Mouse (Mus musculus): ENCODE results near the gene Cyb5r1. TPM values are rescaled to one million over a fixed set of nuclear protein-coding genes. Genes with fewer than 3 reads are reported as not detected.
A peak's percentile ranks its signal among the peaks of the same experiment; 100 is the strongest.
"Not testable (repeated sequence)": the region's sequence is repeated elsewhere in the genome, so short reads cannot be mapped to it uniquely, and the experiment has no call there.

Gene Cyb5r1
- polyA plus RNA-seq, 1 experiment from 2014 or later: 31.5 TPM

GRCm38 (mm10) chr1:134442394-134442793, 37.0 kb downstream of the Cyb5r1 start:
- H3K4me1 ChIP-seq (ENCODE audit: control insufficient read depth, insufficient read depth, low read length): no peaks in the 10 kb centered on the region
- no peak overlapping the region for H3K4me3 ChIP-seq (ENCODE audit: low read depth, low read length)
- H3K27me3 ChIP-seq (replicated peaks; ENCODE audit: control insufficient read depth, insufficient read depth, low read length): no peaks in the 10 kb centered on the region
- no peaks in the 10 kb centered on the region for H3K9me3 ChIP-seq (ENCODE audit: control insufficient read depth, low read length)
- 97% methylated on average over 3 of the region's 3 CpGs for WGBS
- no peaks in the 10 kb centered on the region for H3K36me3 ChIP-seq (ENCODE audit: control insufficient read depth, insufficient read depth, low read length)
- DNase-seq (ENCODE audit: low spot score) (no peak), ATAC-seq (ENCODE audit: low read depth) (no peak)
- H3K27ac ChIP-seq (replicated peaks; ENCODE audit: low read depth, low read length): no peak overlapping the region
- no peak overlapping the region for H3K4me2 ChIP-seq (ENCODE audit: low read depth, low read length)
- H3K9ac ChIP-seq (ENCODE audit: low read depth, low read length): no peak overlapping the region

DNA sequence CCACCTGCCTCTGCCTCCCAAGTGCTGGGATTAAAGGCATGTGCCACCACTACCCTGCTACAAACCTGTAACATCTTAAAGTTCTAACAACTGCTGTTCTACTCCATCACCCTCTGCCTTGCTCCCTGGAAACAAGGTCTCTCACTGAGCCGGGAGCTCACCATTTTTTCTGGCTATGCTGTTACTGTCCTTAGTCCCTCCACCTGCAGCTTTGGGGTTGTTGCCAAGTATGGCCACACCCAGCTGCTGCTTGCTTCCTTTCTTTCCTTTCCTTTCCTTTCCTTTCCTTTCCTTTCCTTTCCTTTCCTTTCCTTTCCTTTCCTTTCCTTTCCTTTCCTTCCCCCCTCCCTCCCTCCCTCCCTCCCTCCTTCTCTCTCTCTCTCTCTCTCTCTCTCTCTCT, 37.9 kb downstream of the Cyb5r1 start:
- not testable (repeated sequence) for H3K4me3 ChIP-seq (ENCODE audit: low read depth, low read length); ATAC-seq (ENCODE audit: low read depth); H3K36me3 ChIP-seq (ENCODE audit: control insufficient read depth, insufficient read depth, low read length); H3K4me1 ChIP-seq (ENCODE audit: control insufficient read depth, insufficient read depth, low read length); H3K27me3 ChIP-seq (replicated peaks; ENCODE audit: control insufficient read depth, insufficient read depth, low read length); DNase-seq (ENCODE audit: low spot score); H3K9ac ChIP-seq (ENCODE audit: low read depth, low read length); H3K27ac ChIP-seq (replicated peaks; ENCODE audit: low read depth, low read length); H3K4me2 ChIP-seq (ENCODE audit: low read depth, low read length); H3K9me3 ChIP-seq (ENCODE audit: control insufficient read depth, low read length)
- 78% methylated on average over 1 of the region's 1 CpGs for WGBS

GRCm38 (mm10) chr1:134445418-134445817, 40.1 kb downstream of the Cyb5r1 start:
- Histone ChIP-seq H3K4me1 (ENCODE audit: control insufficient read depth, insufficient read depth, low read length) (no peaks in the 10 kb centered on the region), H3K27ac (replicated peaks; ENCODE audit: low read depth, low read length) (no peak overlapping the region), H3K9ac (ENCODE audit: low read depth, low read length) (no peak overlapping the region), H3K36me3 (ENCODE audit: control insufficient read depth, insufficient read depth, low read length) (no peaks in the 10 kb centered on the region), H3K27me3 (replicated peaks; ENCODE audit: control insufficient read depth, insufficient read depth, low read length) (no peaks in the 10 kb centered on the region), H3K9me3 (ENCODE audit: control insufficient read depth, low read length) (no peaks in the 10 kb centered on the region), H3K4me3 (ENCODE audit: low read depth, low read length) (no peak overlapping the region), H3K4me2 (ENCODE audit: low read depth, low read length) (no peak overlapping the region)
- WGBS: 82% methylated on average over 2 of the region's 2 CpGs
- no peak for ATAC-seq (ENCODE audit: low read depth)
- DNase-seq (ENCODE audit: low spot score): no peak

- not testable (repeated sequence) for H3K4me3 ChIP-seq (ENCODE audit: low read depth, low read length); H3K4me2 ChIP-seq (ENCODE audit: low read depth, low read length); H3K9ac ChIP-seq (ENCODE audit: low read depth, low read length); H3K4me1 ChIP-seq (ENCODE audit: control insufficient read depth, insufficient read depth, low read length); H3K36me3 ChIP-seq (ENCODE audit: control insufficient read depth, insufficient read depth, low read length); H3K27ac ChIP-seq (replicated peaks; ENCODE audit: low read depth, low read length); H3K27me3 ChIP-seq (replicated peaks; ENCODE audit: control insufficient read depth, insufficient read depth, low read length); DNase-seq (ENCODE audit: low spot score); ATAC-seq (ENCODE audit: low read depth); H3K9me3 ChIP-seq (ENCODE audit: control insufficient read depth, low read length)
- WGBS: 69% methylated on average over 3 of the region's 3 CpGs
Observed at GRCm38 (mm10) chr1:134448537-134448936, 43.2 kb downstream of the Cyb5r1 start.

DNA sequence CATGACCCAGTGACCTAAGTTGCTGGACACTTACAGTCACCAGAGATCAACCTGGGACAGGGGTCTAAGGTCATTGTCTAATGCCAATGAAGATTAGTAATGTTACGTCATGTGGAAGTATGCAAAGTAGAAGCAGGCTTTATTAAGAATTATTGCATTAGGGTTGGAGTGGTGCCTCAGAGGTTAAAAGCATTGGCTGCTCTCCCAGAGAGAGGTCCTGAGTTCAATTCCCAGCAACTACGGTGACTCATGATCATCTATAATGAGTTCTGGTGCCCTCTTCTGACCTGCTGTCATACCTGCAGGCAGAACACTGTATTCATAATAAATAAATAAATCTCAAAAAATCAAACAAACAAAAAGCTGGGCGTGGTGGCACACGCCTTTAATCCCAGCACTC, 44.8 kb downstream of the Cyb5r1 start:
- H3K4me3 ChIP-seq (ENCODE audit: low read depth, low read length): no peak overlapping the region
- H3K4me1 ChIP-seq (ENCODE audit: control insufficient read depth, insufficient read depth, low read length): no peaks in the 10 kb centered on the region
- 82% methylated on average over 4 of the region's 4 CpGs for WGBS
- no peak for DNase-seq (ENCODE audit: low spot score)
- H3K4me2 ChIP-seq (ENCODE audit: low read depth, low read length): no peak overlapping the region
- H3K27ac ChIP-seq (replicated peaks; ENCODE audit: low read depth, low read length): no peak overlapping the region
- H3K27me3 ChIP-seq (replicated peaks; ENCODE audit: control insufficient read depth, insufficient read depth, low read length): no peaks in the 10 kb centered on the region
- no peaks in the 10 kb centered on the region for H3K9me3 ChIP-seq (ENCODE audit: control insufficient read depth, low read length)
- ATAC-seq (ENCODE audit: low read depth): no peak
- no peaks in the 10 kb centered on the region for H3K36me3 ChIP-seq (ENCODE audit: control insufficient read depth, insufficient read depth, low read length)
- no peak overlapping the region for H3K9ac ChIP-seq (ENCODE audit: low read depth, low read length)

- ATAC-seq (ENCODE audit: low read depth): no peak
- DNase-seq (ENCODE audit: low spot score): peak; percentile 48
- H3K9me3 ChIP-seq (ENCODE audit: control insufficient read depth, low read length): no peaks in the 10 kb centered on the region
- H3K4me1 ChIP-seq (ENCODE audit: control insufficient read depth, insufficient read depth, low read length): peaks cover under 1% of the 10 kb centered on the region; the same call in 1 of the 2 replicates
- H3K36me3 ChIP-seq (ENCODE audit: control insufficient read depth, insufficient read depth, low read length): no peaks in the 10 kb centered on the region
- no peaks in the 10 kb centered on the region for H3K27me3 ChIP-seq (replicated peaks; ENCODE audit: control insufficient read depth, insufficient read depth, low read length)
- H3K4me2 ChIP-seq (ENCODE audit: low read depth, low read length): no peak overlapping the region
- no peak overlapping the region for H3K4me3 ChIP-seq (ENCODE audit: low read depth, low read length)
- H3K27ac ChIP-seq (replicated peaks; ENCODE audit: low read depth, low read length): no peak overlapping the region
- H3K9ac ChIP-seq (ENCODE audit: low read depth, low read length): no peak overlapping the region
- WGBS: 36% methylated on average over 3 of the region's 3 CpGs
Observed at GRCm38 (mm10) chr1:134450986-134451385, 45.6 kb downstream of the Cyb5r1 start.

- H3K4me3 ChIP-seq (ENCODE audit: low read depth, low read length): peak within 1 kb of the TSS; percentile 92
- WGBS: 3% methylated on average over 48 of the region's 61 CpGs
- DNase-seq (ENCODE audit: low spot score): peak; percentile 92
Observed at GRCm38 (mm10) chr1:134454904-134455824, 49.8 kb downstream of the Cyb5r1 start, which contains the start of gene Klhl12. Gene Klhl12 (plus strand): TSS chr1:134455531.

DNA sequence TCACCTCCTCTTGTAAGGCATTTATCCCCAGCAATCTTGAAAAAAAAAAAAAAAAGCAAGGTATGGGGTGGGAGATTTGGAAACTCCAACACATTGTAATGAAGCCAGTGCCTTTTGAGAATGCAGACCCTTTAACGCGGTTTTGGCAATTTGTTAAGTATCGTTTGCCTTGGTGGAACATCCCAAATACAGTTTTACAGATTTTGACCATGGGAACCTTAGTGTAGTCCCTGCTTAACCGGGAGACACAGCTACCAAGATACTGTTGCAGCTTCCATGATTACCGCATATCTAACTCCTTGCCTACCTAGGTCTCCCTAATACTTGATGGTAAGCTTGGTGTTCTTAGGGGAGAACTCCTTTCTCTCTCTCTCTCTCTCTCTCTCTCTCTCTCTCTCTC, 50.7 kb downstream of the Cyb5r1 start:
- Histone ChIP-seq H3K27me3 (replicated peaks; ENCODE audit: control insufficient read depth, insufficient read depth, low read length) (no peaks in the 10 kb centered on the region), H3K9me3 (ENCODE audit: control insufficient read depth, low read length) (no peaks in the 10 kb centered on the region), H3K4me3 (ENCODE audit: low read depth, low read length) (peak overlapping the region; percentile 92), H3K27ac (replicated peaks; ENCODE audit: low read depth, low read length) (no peak overlapping the region), H3K4me1 (ENCODE audit: control insufficient read depth, insufficient read depth, low read length) (peaks cover 4% of the 10 kb centered on the region; the same call in 1 of the 2 replicates), H3K9ac (ENCODE audit: low read depth, low read length) (peak overlapping the region; percentile 97), H3K36me3 (ENCODE audit: control insufficient read depth, insufficient read depth, low read length) (peaks cover 30% of the 10 kb centered on the region), H3K4me2 (ENCODE audit: low read depth, low read length) (peak overlapping the region; percentile 67)
- ATAC-seq (ENCODE audit: low read depth) (no peak), DNase-seq (ENCODE audit: low spot score) (no peak)
- WGBS: 19% methylated on average over 5 of the region's 5 CpGs

More at GRCm38 (mm10) chr1:134454904-134455824, 49.8 kb downstream of the Cyb5r1 start, which contains the start of gene Klhl12:
- Histone ChIP-seq H3K36me3 (ENCODE audit: control insufficient read depth, insufficient read depth, low read length) (peaks cover 21% of the 10 kb centered on the region), H3K4me1 (ENCODE audit: control insufficient read depth, insufficient read depth, low read length) (peaks cover 4% of the 10 kb centered on the region; the same call in 1 of the 2 replicates), H3K4me2 (ENCODE audit: low read depth, low read length) (peak within 1 kb of the TSS; percentile 67), H3K9me3 (ENCODE audit: control insufficient read depth, low read length) (no peaks in the 10 kb centered on the region), H3K9ac (ENCODE audit: low read depth, low read length) (peak within 1 kb of the TSS; percentile 97), H3K27ac (replicated peaks; ENCODE audit: low read depth, low read length) (peak within 1 kb of the TSS; percentile 71), H3K27me3 (replicated peaks; ENCODE audit: control insufficient read depth, insufficient read depth, low read length) (no peaks in the 10 kb centered on the region)
- ATAC-seq (ENCODE audit: low read depth): peak; percentile 93
